Mouse (Mus musculus): ENCODE data around the gene Rgs9. TPM values are rescaled to one million over a fixed set of nuclear protein-coding genes. Genes with fewer than 3 reads are reported as not detected.
"Not testable (repeated sequence)": the region's sequence is repeated elsewhere in the genome, so short reads cannot be mapped to it uniquely, and the experiment has no call there.

Rgs9 gene
- polyA plus RNA-seq (2015; fragmentation: Nextera tagmentation; extraction: Ambion mirVana): 0.07 and 0.09 TPM in 2 replicates

- no peaks in the 10 kb centered on the region for H3K9me3 ChIP-seq (replicated peaks)
- H3K27ac ChIP-seq: no peak within 1 kb of the TSS
- H3K4me1 ChIP-seq (replicated peaks): peaks cover 6% of the 10 kb centered on the region
- H3K4me3 ChIP-seq (replicated peaks): peak within 1 kb of the TSS; percentile 27
- peaks cover 20% of the 10 kb centered on the region for H3K27me3 ChIP-seq
- 0 out of 2 replicates have a peak within 1 kb of the TSS, but pooled peaks have one; percentile 50 for H3K9ac ChIP-seq
- ATAC-seq (ENCODE audit: low read depth) (peak; percentile 97), DNase-seq (peak; percentile 74)
- peak within 1 kb of the TSS; percentile 60 for H3K4me2 ChIP-seq
- WGBS (ENCODE audit: insufficient replicate concordance): 8% methylated on average over 37 of the region's 37 CpGs
- no peaks in the 10 kb centered on the region for H3K36me3 ChIP-seq
These were observed at the start of gene Rgs9 for GRCm38 (mm10) chr11:109297710-109298375. TSS of gene Rgs9 (minus strand) at chr11:109298129.

DNA sequence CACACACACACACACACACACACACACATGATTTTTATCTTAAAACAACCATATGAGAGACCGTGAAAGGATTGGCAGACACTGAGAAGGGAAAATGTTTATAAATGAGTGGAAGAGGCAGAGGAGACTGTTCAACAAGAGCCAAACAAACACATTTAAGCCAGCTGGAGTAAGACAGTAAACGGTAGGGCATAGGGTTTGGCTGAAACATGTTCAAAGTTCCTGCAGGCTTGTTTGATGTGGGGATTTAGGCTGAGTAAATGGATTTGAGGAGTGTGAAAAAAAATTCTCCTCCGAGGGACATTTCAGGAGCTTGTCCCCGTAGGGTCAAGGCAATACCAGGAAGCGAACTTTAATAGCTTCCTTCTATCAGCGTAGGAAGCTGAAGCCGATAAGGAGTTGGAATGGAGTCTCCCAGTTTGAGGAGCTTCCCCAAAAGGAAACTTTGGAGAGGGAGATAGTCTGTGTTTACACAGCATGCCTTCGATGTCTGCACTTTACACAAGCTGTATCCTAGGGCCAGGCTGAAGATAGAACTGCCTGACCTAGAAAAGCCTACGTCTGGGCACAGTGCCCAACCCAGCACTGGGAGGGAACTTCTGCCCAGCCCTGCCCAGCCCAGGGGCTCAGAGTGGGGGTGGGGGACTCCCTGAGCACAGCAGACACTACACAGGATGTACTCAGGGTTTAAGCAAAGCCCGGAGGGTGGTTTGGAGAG, 49.5 kb upstream of the Rgs9 start:
- H3K27ac ChIP-seq: peak overlapping the region; percentile 29
- 33% methylated on average over 10 of the region's 10 CpGs for WGBS (ENCODE audit: insufficient replicate concordance)
- DNase-seq (no peak), ATAC-seq (ENCODE audit: low read depth) (peak; percentile 71)
- no peaks in the 10 kb centered on the region for H3K36me3 ChIP-seq
- H3K4me2 ChIP-seq: no peak overlapping the region
- no peaks in the 10 kb centered on the region for H3K9me3 ChIP-seq (replicated peaks)
- no peaks in the 10 kb centered on the region for H3K27me3 ChIP-seq
- peaks cover 39% of the 10 kb centered on the region for H3K4me1 ChIP-seq (replicated peaks)
- no peak overlapping the region for H3K4me3 ChIP-seq (replicated peaks)
- H3K9ac ChIP-seq: no peak overlapping the region

DNA sequence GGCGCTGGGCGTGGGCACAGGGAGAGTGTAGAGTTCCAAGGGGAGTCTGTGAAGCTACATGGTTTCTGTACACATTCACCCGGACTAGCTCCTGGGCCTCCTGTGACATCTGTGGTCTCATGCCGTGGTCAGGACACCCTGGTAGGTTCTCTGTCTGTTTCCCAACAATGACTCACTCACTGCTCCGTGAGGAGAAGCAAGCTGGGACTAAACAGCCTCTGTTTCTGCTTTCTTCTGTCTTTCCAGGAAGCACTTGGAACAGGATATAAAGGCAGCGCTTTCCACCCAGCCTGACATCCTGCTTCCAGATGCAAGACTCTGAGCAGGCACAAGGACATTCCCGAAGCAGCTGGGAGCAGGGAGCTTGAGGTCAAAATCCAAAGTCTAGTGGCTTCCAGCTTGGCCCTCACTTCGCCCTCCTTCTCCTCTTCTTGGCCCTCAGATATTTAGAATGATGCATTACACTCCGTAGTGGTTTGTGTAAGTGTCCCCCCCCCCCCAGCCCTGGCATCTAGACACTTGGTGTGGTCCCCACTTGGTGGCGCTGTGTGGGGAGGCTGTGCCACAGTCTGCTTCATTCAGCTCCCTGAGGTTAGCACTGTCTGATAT, 46.2 kb upstream of the Rgs9 start:
- H3K36me3 ChIP-seq: no peaks in the 10 kb centered on the region
- H3K27ac ChIP-seq: no peak overlapping the region
- WGBS (ENCODE audit: insufficient replicate concordance): 25% methylated on average over 10 of the region's 10 CpGs
- ATAC-seq (ENCODE audit: low read depth) (no peak), DNase-seq (no peak)
- no peaks in the 10 kb centered on the region for H3K9me3 ChIP-seq (replicated peaks)
- no peak overlapping the region for H3K4me2 ChIP-seq
- H3K27me3 ChIP-seq: no peaks in the 10 kb centered on the region
- H3K4me1 ChIP-seq (replicated peaks): peaks cover 28% of the 10 kb centered on the region
- H3K9ac ChIP-seq: no peak overlapping the region
- no peak overlapping the region for H3K4me3 ChIP-seq (replicated peaks)

DNA sequence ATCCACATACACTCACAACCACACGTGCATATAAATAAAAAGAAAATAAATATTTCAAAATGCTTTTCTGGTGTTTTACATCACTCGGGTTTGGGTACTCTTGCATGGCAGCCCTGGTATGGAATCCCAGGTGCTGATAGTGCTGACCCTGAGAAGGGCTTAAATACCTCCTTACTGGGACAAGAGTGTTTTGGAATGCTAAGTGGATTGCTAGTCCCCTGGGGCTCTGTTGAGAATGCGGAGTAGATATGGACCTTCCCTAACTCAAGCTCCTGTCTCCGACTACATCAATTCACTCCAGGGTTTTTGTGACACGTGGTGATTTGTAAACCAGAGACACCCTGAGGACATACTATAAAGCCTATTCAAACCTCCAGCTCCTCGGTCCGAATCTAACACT, 45.6 kb upstream of the Rgs9 start:
- no peak overlapping the region for H3K27ac ChIP-seq
- no peak overlapping the region for H3K4me3 ChIP-seq (replicated peaks)
- 53% methylated on average over 7 of the region's 7 CpGs for WGBS (ENCODE audit: insufficient replicate concordance)
- H3K27me3 ChIP-seq: no peaks in the 10 kb centered on the region
- DNase-seq: no peak
- H3K9ac ChIP-seq: no peak overlapping the region
- ATAC-seq (ENCODE audit: low read depth): no peak
- no peak overlapping the region for H3K4me2 ChIP-seq
- H3K36me3 ChIP-seq: no peaks in the 10 kb centered on the region
- H3K4me1 ChIP-seq (replicated peaks): peaks cover 26% of the 10 kb centered on the region
- no peaks in the 10 kb centered on the region for H3K9me3 ChIP-seq (replicated peaks)

DNA sequence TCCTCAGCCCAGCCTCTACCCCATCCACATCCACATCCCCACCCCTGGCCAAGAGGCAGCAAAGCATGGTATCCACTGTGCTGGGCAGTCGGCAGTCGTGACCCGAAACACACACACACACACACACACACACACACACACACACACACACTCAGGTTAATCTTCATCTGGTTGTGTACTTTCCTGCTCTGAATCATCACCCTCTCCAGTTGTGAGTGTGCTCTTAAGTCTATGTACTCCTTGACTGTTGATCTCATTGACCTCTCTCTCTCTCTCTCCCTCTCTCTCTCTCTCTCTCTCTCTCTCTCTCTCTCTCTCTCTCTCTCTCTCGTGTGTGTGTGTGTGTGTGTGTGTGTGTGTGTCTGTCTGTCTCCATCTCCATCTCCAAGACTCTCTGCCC, 44.7 kb upstream of the Rgs9 start:
- not testable (repeated sequence) for ATAC-seq (ENCODE audit: low read depth); DNase-seq; H3K27me3 ChIP-seq; H3K4me2 ChIP-seq; H3K36me3 ChIP-seq; H3K9ac ChIP-seq; H3K9me3 ChIP-seq (replicated peaks); H3K27ac ChIP-seq; H3K4me3 ChIP-seq (replicated peaks)
- peaks cover 17% of the 10 kb centered on the region for H3K4me1 ChIP-seq (replicated peaks)
- whole genome bisulfite sequencing (ENCODE audit: insufficient replicate concordance): 58% methylated on average over 4 of the region's 4 CpGs

GRCm38 (mm10) chr11:109340541-109340940, 42.6 kb upstream of the Rgs9 start:
- Histone ChIP-seq H3K4me2 (no peak overlapping the region), H3K4me1 (replicated peaks) (0 out of 2 replicates have a peak, but pooled peaks cover 4% of the 10 kb centered on the region), H3K27ac (no peak overlapping the region), H3K27me3 (no peaks in the 10 kb centered on the region), H3K36me3 (no peaks in the 10 kb centered on the region), H3K9me3 (replicated peaks) (no peaks in the 10 kb centered on the region), H3K9ac (no peak overlapping the region), H3K4me3 (replicated peaks) (no peak overlapping the region)
- ATAC-seq (ENCODE audit: low read depth) (no peak), DNase-seq (no peak)
- 54% methylated on average over 5 of the region's 5 CpGs for WGBS (ENCODE audit: insufficient replicate concordance)

DNA sequence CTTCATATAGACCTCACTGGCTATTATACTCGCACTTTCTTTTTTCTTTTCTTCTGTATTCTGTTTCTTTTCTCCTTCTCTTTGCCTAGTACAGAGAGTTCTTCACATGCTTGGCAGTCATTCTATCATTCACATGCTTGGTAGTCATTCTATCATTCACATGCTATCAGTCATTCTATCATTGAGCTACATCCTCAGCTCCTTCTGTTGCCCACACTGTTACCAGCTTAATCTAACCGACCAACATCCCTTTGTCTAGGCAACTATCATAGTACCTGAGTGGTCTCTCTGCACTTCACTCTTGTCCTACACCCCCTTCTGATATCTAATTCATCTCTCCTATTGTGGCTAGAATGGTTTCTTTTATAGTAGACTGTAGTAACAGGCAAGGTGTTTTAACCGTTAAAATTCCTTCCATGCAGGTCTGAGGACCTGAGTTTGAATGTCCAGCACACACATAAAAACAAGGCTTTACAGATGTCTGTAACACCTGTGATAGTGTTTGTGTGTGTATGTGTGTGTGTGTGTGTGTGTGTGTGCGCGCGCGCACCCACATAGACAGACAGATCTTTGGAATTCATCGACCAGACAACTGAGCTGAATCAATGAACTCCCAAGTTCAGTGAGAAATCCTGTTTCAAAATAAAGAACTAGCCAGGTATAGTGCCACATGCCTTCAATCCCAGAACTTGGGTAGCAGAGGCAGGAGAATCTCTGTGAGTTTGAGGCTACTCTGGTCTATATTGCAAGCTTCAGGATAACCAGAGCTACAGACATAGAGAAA, 41.4 kb upstream of the Rgs9 start:
- ATAC-seq (ENCODE audit: low read depth): no peak
- H3K4me2 ChIP-seq: no peak overlapping the region
- no peaks in the 10 kb centered on the region for H3K27me3 ChIP-seq
- no peak overlapping the region for H3K27ac ChIP-seq
- H3K9me3 ChIP-seq (replicated peaks): no peaks in the 10 kb centered on the region
- 0 out of 2 replicates have a peak, but pooled peaks cover 4% of the 10 kb centered on the region for H3K4me1 ChIP-seq (replicated peaks)
- H3K4me3 ChIP-seq (replicated peaks): no peak overlapping the region
- no peak for DNase-seq
- WGBS (ENCODE audit: insufficient replicate concordance): 79% methylated on average over 8 of the region's 8 CpGs
- no peaks in the 10 kb centered on the region for H3K36me3 ChIP-seq
- H3K9ac ChIP-seq: no peak overlapping the region

GRCm38 (mm10) chr11:109335890-109336289, 38.0 kb upstream of the Rgs9 start:
- H3K4me3 ChIP-seq (replicated peaks): no peak overlapping the region
- H3K36me3 ChIP-seq: no peaks in the 10 kb centered on the region
- H3K4me2 ChIP-seq: no peak overlapping the region
- H3K9ac ChIP-seq: no peak overlapping the region
- H3K27me3 ChIP-seq: no peaks in the 10 kb centered on the region
- H3K9me3 ChIP-seq (replicated peaks): no peaks in the 10 kb centered on the region
- peaks cover 16% of the 10 kb centered on the region for H3K4me1 ChIP-seq (replicated peaks)
- WGBS (ENCODE audit: insufficient replicate concordance): 49% methylated on average over 6 of the region's 6 CpGs
- DNase-seq (no peak), ATAC-seq (ENCODE audit: low read depth) (no peak)
- no peak overlapping the region for H3K27ac ChIP-seq

DNA sequence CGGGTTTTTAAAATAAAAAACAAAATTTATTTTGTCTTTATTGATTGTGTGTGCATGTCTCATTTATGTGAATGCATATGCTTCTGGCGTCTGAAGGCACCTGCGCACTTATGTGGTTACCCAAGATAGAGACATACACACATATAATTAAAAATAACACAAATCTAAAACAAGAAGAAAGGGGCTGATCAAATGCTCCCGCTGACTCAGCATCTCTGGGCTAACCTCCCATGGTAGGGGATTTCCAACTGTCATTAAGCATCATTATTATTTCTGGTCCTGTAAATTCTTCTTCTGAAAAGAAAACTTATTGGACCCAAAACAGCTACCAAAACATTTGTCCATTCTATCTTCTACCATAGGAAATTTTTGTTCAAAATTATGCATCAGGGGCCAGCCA, 36.8 kb upstream of the Rgs9 start:
- Histone ChIP-seq H3K9me3 (replicated peaks) (no peaks in the 10 kb centered on the region), H3K9ac (no peak overlapping the region), H3K4me1 (replicated peaks) (peaks cover 17% of the 10 kb centered on the region), H3K27me3 (no peaks in the 10 kb centered on the region), H3K4me3 (replicated peaks) (no peak overlapping the region), H3K4me2 (no peak overlapping the region), H3K27ac (no peak overlapping the region), H3K36me3 (no peaks in the 10 kb centered on the region)
- ATAC-seq (ENCODE audit: low read depth) (no peak), DNase-seq (no peak)
- WGBS (ENCODE audit: insufficient replicate concordance): 74% methylated on average over 4 of the region's 4 CpGs

DNA sequence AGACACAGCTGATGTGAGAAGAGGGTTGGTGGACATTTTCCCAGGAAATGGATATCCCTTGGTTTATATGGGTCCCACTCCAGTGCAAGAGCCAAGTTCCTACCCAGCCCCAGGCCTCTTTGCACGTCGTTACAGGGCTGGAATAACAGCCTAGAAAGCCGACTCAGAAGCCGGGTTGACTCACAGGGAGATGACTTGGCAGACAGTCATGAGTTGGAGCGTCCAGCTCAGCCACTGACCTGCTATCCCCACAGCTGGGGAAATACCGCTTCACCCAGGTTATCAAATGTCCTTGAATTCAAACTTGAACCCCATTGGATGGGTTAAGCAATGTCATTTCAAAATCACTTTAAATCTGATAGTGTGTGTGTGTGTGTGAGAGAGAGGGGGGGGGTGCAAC, 34.8 kb upstream of the Rgs9 start:
- Histone ChIP-seq H3K27ac (no peak overlapping the region), H3K36me3 (no peaks in the 10 kb centered on the region), H3K4me1 (replicated peaks) (peaks cover 17% of the 10 kb centered on the region), H3K4me3 (replicated peaks) (no peak overlapping the region), H3K27me3 (no peaks in the 10 kb centered on the region), H3K9me3 (replicated peaks) (no peaks in the 10 kb centered on the region), H3K9ac (no peak overlapping the region), H3K4me2 (no peak overlapping the region)
- WGBS (ENCODE audit: insufficient replicate concordance): 72% methylated on average over 6 of the region's 6 CpGs
- DNase-seq (no peak), ATAC-seq (ENCODE audit: low read depth) (no peak)

GRCm38 (mm10) chr11:109331424-109331824, 33.5 kb upstream of the Rgs9 start:
- peak; percentile 82 for DNase-seq
- no peaks in the 10 kb centered on the region for H3K9me3 ChIP-seq (replicated peaks)
- peaks cover 17% of the 10 kb centered on the region for H3K4me1 ChIP-seq (replicated peaks)
- 2% methylated on average over 6 of the region's 6 CpGs for whole genome bisulfite sequencing (ENCODE audit: insufficient replicate concordance)
- peak overlapping the region; percentile 55 for H3K4me3 ChIP-seq (replicated peaks)
- 0 out of 2 replicates have a peak, but pooled peaks cover 3% of the 10 kb centered on the region for H3K27me3 ChIP-seq
- H3K9ac ChIP-seq: peak overlapping the region; percentile 60
- H3K36me3 ChIP-seq: no peaks in the 10 kb centered on the region
- peak overlapping the region; percentile 71 for H3K4me2 ChIP-seq
- ATAC-seq (ENCODE audit: low read depth): peak; percentile 91
- no peak overlapping the region for H3K27ac ChIP-seq
